Mouse (Mus musculus) lung, adult 2 months (tissue): Measurements from ENCODE around the gene Znhit1.

ENCODE experiments used
- CTCF ChIP-seq: fragments of 200-500 bp; IDR thresholded peaks from 2 replicates; pipeline ENCODE4 v1.5.1; 2011; ENCODE audit warnings: mild to moderate bottlenecking, low read length, control low read depth; ENCODE audit not compliant: insufficient read depth
- POLR2A ChIP-seq: fragments of 200-500 bp; IDR thresholded peaks from 2 replicates; pipeline ENCODE4 v1.6.1; 2011; ENCODE audit warnings: low read depth, mild to moderate bottlenecking, control low read depth, low read length, borderline replicate concordance; ENCODE audit errors: extremely low read depth

GRCm38 (mm10) chr5:136967592-136967991 is 20.2 kb downstream of the Znhit1 start:
- TF ChIP-seq CTCF (no peak), POLR2A (no peak)
